Mouse (Mus musculus): ENCODE data around the gene Adgrv1. TPM values are rescaled to one million over a fixed set of nuclear protein-coding genes. Genes with fewer than 3 reads are reported as not detected.
"Not testable (repeated sequence)": the region's sequence is repeated elsewhere in the genome, so short reads cannot be mapped to it uniquely, and the experiment has no call there.

Adgrv1 gene
- polyA plus RNA-seq, 1 experiment from 2014 or later = 7.2 TPM

- Histone ChIP-seq H3K27ac (no peak overlapping the region), H3K4me3 (no peak overlapping the region), H3K4me1 (no peaks in the 10 kb centered on the region), H3K27me3 (no peaks in the 10 kb centered on the region), H3K4me2 (replicated peaks) (no peak overlapping the region), H3K9ac (no peak overlapping the region), H3K36me3 (no peaks in the 10 kb centered on the region), H3K9me3 (no peaks in the 10 kb centered on the region)
- WGBS = 83% methylated on average over 6 of the region's 6 CpGs
- ATAC-seq (ENCODE audit: insufficient number of reproducible peaks, insufficient read depth, low FRiP score, low TSS enrichment) = no peak
These were observed 362.6 kb downstream of the Adgrv1 start for GRCm38 (mm10) chr13:81270396-81270795.

- 78% methylated on average over 6 of the region's 6 CpGs for WGBS
- Histone ChIP-seq H3K4me1 (no peaks in the 10 kb centered on the region), H3K27me3 (no peaks in the 10 kb centered on the region), H3K4me3 (no peak overlapping the region), H3K9me3 (no peaks in the 10 kb centered on the region), H3K4me2 (replicated peaks) (no peak overlapping the region), H3K36me3 (no peaks in the 10 kb centered on the region), H3K27ac (no peak overlapping the region), H3K9ac (no peak overlapping the region)
- ATAC-seq (ENCODE audit: insufficient number of reproducible peaks, insufficient read depth, low FRiP score, low TSS enrichment) = no peak
These were observed 363.9 kb downstream of the Adgrv1 start for GRCm38 (mm10) chr13:81269056-81269455.

GRCm38 (mm10) chr13:81267489-81267888 is 365.5 kb downstream of the Adgrv1 start:
- H3K4me2 ChIP-seq (replicated peaks); ATAC-seq (ENCODE audit: insufficient number of reproducible peaks, insufficient read depth, low FRiP score, low TSS enrichment); H3K36me3 ChIP-seq; H3K27me3 ChIP-seq; H3K4me1 ChIP-seq; H3K27ac ChIP-seq; H3K9me3 ChIP-seq; H3K9ac ChIP-seq; H3K4me3 ChIP-seq: not testable (repeated sequence)
- WGBS = 72% methylated on average over 4 of the region's 4 CpGs

GRCm38 (mm10) chr13:81264465-81264864 is 368.5 kb downstream of the Adgrv1 start:
- 94% methylated on average over 1 of the region's 1 CpGs for WGBS
- H3K27ac ChIP-seq = no peak overlapping the region
- no peaks in the 10 kb centered on the region for H3K9me3 ChIP-seq
- H3K4me3 ChIP-seq = no peak overlapping the region
- H3K36me3 ChIP-seq = no peaks in the 10 kb centered on the region
- no peak for ATAC-seq (ENCODE audit: insufficient number of reproducible peaks, insufficient read depth, low FRiP score, low TSS enrichment)
- H3K27me3 ChIP-seq = no peaks in the 10 kb centered on the region
- no peak overlapping the region for H3K4me2 ChIP-seq (replicated peaks)
- H3K9ac ChIP-seq = no peak overlapping the region
- H3K4me1 ChIP-seq = no peaks in the 10 kb centered on the region

- Histone ChIP-seq H3K27me3 (no peaks in the 10 kb centered on the region), H3K9ac (no peak overlapping the region), H3K4me3 (no peak overlapping the region), H3K4me2 (replicated peaks) (no peak overlapping the region), H3K4me1 (no peaks in the 10 kb centered on the region), H3K9me3 (no peaks in the 10 kb centered on the region), H3K27ac (no peak overlapping the region), H3K36me3 (no peaks in the 10 kb centered on the region)
- ATAC-seq (ENCODE audit: insufficient number of reproducible peaks, insufficient read depth, low FRiP score, low TSS enrichment) = no peak
- 85% methylated on average over 2 of the region's 2 CpGs for WGBS
These were observed 391.8 kb downstream of the Adgrv1 start for GRCm38 (mm10) chr13:81241181-81241580.

GRCm38 (mm10) chr13:81239836-81240235 is 393.1 kb downstream of the Adgrv1 start:
- no peak for ATAC-seq (ENCODE audit: insufficient number of reproducible peaks, insufficient read depth, low FRiP score, low TSS enrichment)
- H3K27ac ChIP-seq = no peak overlapping the region
- 92% methylated on average over 10 of the region's 10 CpGs for WGBS

GRCm38 (mm10) chr13:81239427-81239826 is 393.5 kb downstream of the Adgrv1 start:
- ATAC-seq (ENCODE audit: insufficient number of reproducible peaks, insufficient read depth, low FRiP score, low TSS enrichment) = no peak
- Histone ChIP-seq H3K27ac (no peak overlapping the region), H3K36me3 (no peaks in the 10 kb centered on the region), H3K4me1 (no peaks in the 10 kb centered on the region), H3K9me3 (no peaks in the 10 kb centered on the region), H3K9ac (no peak overlapping the region), H3K4me3 (no peak overlapping the region), H3K4me2 (replicated peaks) (no peak overlapping the region), H3K27me3 (no peaks in the 10 kb centered on the region)
- 88% methylated on average over 3 of the region's 3 CpGs for WGBS

More at GRCm38 (mm10) chr13:81239836-81240235, 393.1 kb downstream of the Adgrv1 start:
- no peak overlapping the region for H3K9ac ChIP-seq
- H3K27me3 ChIP-seq = no peaks in the 10 kb centered on the region
- H3K36me3 ChIP-seq = no peaks in the 10 kb centered on the region
- H3K4me2 ChIP-seq (replicated peaks) = no peak overlapping the region
- no peak overlapping the region for H3K4me3 ChIP-seq
- H3K4me1 ChIP-seq = no peaks in the 10 kb centered on the region
- H3K9me3 ChIP-seq = no peaks in the 10 kb centered on the region

- no peaks in the 10 kb centered on the region for H3K27me3 ChIP-seq
- WGBS = 86% methylated on average over 7 of the region's 7 CpGs
- H3K4me2 ChIP-seq (replicated peaks) = no peak overlapping the region
- H3K9me3 ChIP-seq = no peaks in the 10 kb centered on the region
- no peak overlapping the region for H3K4me3 ChIP-seq
- no peaks in the 10 kb centered on the region for H3K36me3 ChIP-seq
- ATAC-seq (ENCODE audit: insufficient number of reproducible peaks, insufficient read depth, low FRiP score, low TSS enrichment) = no peak
- H3K4me1 ChIP-seq = 0 out of 2 replicates have a peak, but pooled peaks cover 3% of the 10 kb centered on the region
- H3K27ac ChIP-seq = no peak overlapping the region
- no peak overlapping the region for H3K9ac ChIP-seq
These were observed 394.1 kb downstream of the Adgrv1 start for GRCm38 (mm10) chr13:81238855-81239254.

- Histone ChIP-seq H3K27me3 (no peaks in the 10 kb centered on the region), H3K36me3 (no peaks in the 10 kb centered on the region), H3K4me3 (no peak overlapping the region), H3K9me3 (no peaks in the 10 kb centered on the region), H3K27ac (no peak overlapping the region), H3K4me2 (replicated peaks) (no peak overlapping the region), H3K9ac (no peak overlapping the region), H3K4me1 (peaks cover 6% of the 10 kb centered on the region; the same call in 1 of the 2 replicates)
- WGBS = 74% methylated on average over 5 of the region's 5 CpGs
- no peak for ATAC-seq (ENCODE audit: insufficient number of reproducible peaks, insufficient read depth, low FRiP score, low TSS enrichment)
These were observed 395.0 kb downstream of the Adgrv1 start for GRCm38 (mm10) chr13:81237947-81238346.

- no peak overlapping the region for H3K9ac ChIP-seq
- H3K36me3 ChIP-seq = no peaks in the 10 kb centered on the region
- H3K4me2 ChIP-seq (replicated peaks) = no peak overlapping the region
- ATAC-seq (ENCODE audit: insufficient number of reproducible peaks, insufficient read depth, low FRiP score, low TSS enrichment) = no peak
- no peak overlapping the region for H3K27ac ChIP-seq
- 67% methylated on average over 3 of the region's 3 CpGs for WGBS
- H3K9me3 ChIP-seq = no peaks in the 10 kb centered on the region
- peaks cover 7% of the 10 kb centered on the region; the same call in 1 of the 2 replicates for H3K4me1 ChIP-seq
- no peak overlapping the region for H3K4me3 ChIP-seq
- no peaks in the 10 kb centered on the region for H3K27me3 ChIP-seq
These were observed 396.1 kb downstream of the Adgrv1 start for GRCm38 (mm10) chr13:81236758-81237395.

- no peak for ATAC-seq (ENCODE audit: insufficient number of reproducible peaks, insufficient read depth, low FRiP score, low TSS enrichment)
- no peaks in the 10 kb centered on the region for H3K27me3 ChIP-seq
- no peaks in the 10 kb centered on the region for H3K36me3 ChIP-seq
- 42% methylated on average over 2 of the region's 2 CpGs for WGBS
- no peak overlapping the region for H3K4me3 ChIP-seq
- peaks cover 7% of the 10 kb centered on the region; the same call in 1 of the 2 replicates for H3K4me1 ChIP-seq
- H3K9ac ChIP-seq = no peak overlapping the region
- H3K9me3 ChIP-seq = no peaks in the 10 kb centered on the region
- no peak overlapping the region for H3K27ac ChIP-seq
- no peak overlapping the region for H3K4me2 ChIP-seq (replicated peaks)
These were observed 398.9 kb downstream of the Adgrv1 start for GRCm38 (mm10) chr13:81234031-81234430.

GRCm38 (mm10) chr13:81232839-81233238 is 400.1 kb downstream of the Adgrv1 start:
- ATAC-seq (ENCODE audit: insufficient number of reproducible peaks, insufficient read depth, low FRiP score, low TSS enrichment) = no peak
- Histone ChIP-seq H3K36me3 (no peaks in the 10 kb centered on the region), H3K4me1 (peaks cover 7% of the 10 kb centered on the region; the same call in 1 of the 2 replicates), H3K9ac (no peak overlapping the region), H3K27me3 (no peaks in the 10 kb centered on the region), H3K27ac (no peak overlapping the region), H3K4me2 (replicated peaks) (no peak overlapping the region), H3K4me3 (no peak overlapping the region), H3K9me3 (no peaks in the 10 kb centered on the region)

Measured in embryonic facial prominence, embryonic 12.5 days (tissue).